Mouse (Mus musculus) monocyte, adult 5-6 weeks (primary cell): Measurements from ENCODE around the gene Doc2g. TPM values are rescaled to one million over a fixed set of nuclear protein-coding genes. Genes with fewer than 3 reads are reported as not detected.
A peak's percentile ranks its signal among the peaks of the same experiment; 100 is the strongest.
"Not testable (repeated sequence)": the region's sequence is repeated elsewhere in the genome, so short reads cannot be mapped to it uniquely, and the experiment has no call there.

Experiments used
- ATAC-seq: fragments of 153-309, 156-312 bp; replicated peaks from 2 replicates; pipeline ENCODE4 v1.8.0; 2017; ENCODE audit warnings: mild to moderate bottlenecking; ENCODE audit not compliant: low TSS enrichment, insufficient number of reproducible peaks, severe bottlenecking, poor library complexity, low FRiP score
- total RNA-seq: library from RNA; stranded (forward); fragments of 200-1000, 200-491, 200-594 nt; gene quantifications from 3 replicates; pipeline ENCODE4 v1.2.3, GENCODE M21; 2017

The Doc2g gene
- total RNA-seq, 1 experiment from 2014 or later, result not detected

- no peak for ATAC-seq
Measured at GRCm38 (mm10) chr19:4042124-4042523, 39.0 kb downstream of the Doc2g start.

GRCm38 (mm10) chr19:4044109-4044508 lies 41.0 kb downstream of the Doc2g start:
- not testable (repeated sequence) for ATAC-seq

GRCm38 (mm10) chr19:4045966-4046865 lies 43.1 kb downstream of the Doc2g start, which contains the start of gene Gstp2:
Gene Gstp2, minus strand, starts transcription at chr19:4046023.
- peak; percentile 36; the same call in 1 of the 2 replicates for ATAC-seq

GRCm38 (mm10) chr19:4046866-4047254 lies 43.7 kb downstream of the Doc2g start:
- no peak for ATAC-seq

GRCm38 (mm10) chr19:4047859-4048258 lies 44.7 kb downstream of the Doc2g start:
- ATAC-seq, result peak; percentile 72

- not testable (repeated sequence) for ATAC-seq
Measured at GRCm38 (mm10) chr19:4049069-4049468, 46.0 kb downstream of the Doc2g start.

GRCm38 (mm10) chr19:4051016-4051415 lies 47.9 kb downstream of the Doc2g start:
- no peak for ATAC-seq

- ATAC-seq, result no peak
Measured at GRCm38 (mm10) chr19:4051741-4052515, 48.8 kb downstream of the Doc2g start.

- no peak for ATAC-seq
Measured at GRCm38 (mm10) chr19:4052516-4053030, 49.5 kb downstream of the Doc2g start.

- no peak for ATAC-seq
Measured at GRCm38 (mm10) chr19:4054613-4055012, 51.5 kb downstream of the Doc2g start.

GRCm38 (mm10) chr19:4055216-4055946 lies 52.3 kb downstream of the Doc2g start:
- ATAC-seq, result no peak

- no peak for ATAC-seq
Measured at GRCm38 (mm10) chr19:4055947-4056693, 53.0 kb downstream of the Doc2g start.

Other genes with a start within 250 kb of the Doc2g start
- gene Kmt5b, start 235.9 kb upstream of the Doc2g start, total RNA-seq, result 103 to 126 TPM (median 109 TPM) in 3 replicates
- gene Chka, start 151.5 kb upstream of the Doc2g start, total RNA-seq, result 34.8 to 59.4 TPM (median 42.0 TPM) in 3 replicates
- 181 to 259 TPM (median 252 TPM) in 3 replicates for gene Tcirg1, start 96.2 kb upstream of the Doc2g start, total RNA-seq
- gene Ndufs8, start 90.5 kb upstream of the Doc2g start, total RNA-seq, result 27.2 to 46.8 TPM (median 33.1 TPM) in 3 replicates
- 54.5 to 74.4 TPM (median 57.2 TPM) in 3 replicates for gene Aldh3b1, start 73.5 kb upstream of the Doc2g start, total RNA-seq
- gene Unc93b1, start 68.1 kb upstream of the Doc2g start, total RNA-seq, result 243 to 349 TPM (median 322 TPM) in 3 replicates
- not detected in 3 replicates for gene Aldh3b3, start 44.7 kb upstream of the Doc2g start, total RNA-seq
- not detected in 3 replicates for gene Aldh3b2, start 31.0 kb upstream of the Doc2g start, total RNA-seq
- gene Acy3, start 16.7 kb upstream of the Doc2g start, total RNA-seq, result not detected in 3 replicates
- not detected in 3 replicates for gene Tbx10, start 10.6 kb upstream of the Doc2g start, total RNA-seq
- gene Nudt8, start 2.7 kb upstream of the Doc2g start, total RNA-seq, result 2.3 to 11.1 TPM (median 2.3 TPM) in 3 replicates
- gene Gm49405, start 2.7 kb upstream of the Doc2g start, total RNA-seq, result 0.57 to 1.7 TPM (median 1.2 TPM) in 3 replicates
- 74.5 to 108 TPM (median 103 TPM) in 3 replicates for gene Ndufv1, start 9.5 kb downstream of the Doc2g start, total RNA-seq
- gene Gstp1, start 34.7 kb downstream of the Doc2g start, total RNA-seq, result 101 to 129 TPM (median 104 TPM) in 3 replicates
- not detected in 3 replicates for gene Gstp2, start 42.7 kb downstream of the Doc2g start, total RNA-seq
- 2.8 to 10.8 TPM (median 5.8 TPM) in 3 replicates for gene Gstp3, start 56.3 kb downstream of the Doc2g start, total RNA-seq
- not detected in 3 replicates for gene Cabp2, start 78.3 kb downstream of the Doc2g start, total RNA-seq
- gene Cdk2ap2, start 93.9 kb downstream of the Doc2g start, total RNA-seq, result 77.3 to 120 TPM (median 92.6 TPM) in 3 replicates
- gene Pitpnm1, start 96.7 kb downstream of the Doc2g start, total RNA-seq, result 127 to 142 TPM (median 137 TPM) in 3 replicates
- gene Aip, start 122.5 kb downstream of the Doc2g start, total RNA-seq, result 94.2 to 132 TPM (median 124 TPM) in 3 replicates
- 0.29 to 0.43 TPM in 2 of 3 replicates, not detected in the other for gene Gpr152, start 136.5 kb downstream of the Doc2g start, total RNA-seq
- not detected in 3 replicates for gene Cabp4, start 140.7 kb downstream of the Doc2g start, total RNA-seq
- 209 to 226 TPM (median 217 TPM) in 3 replicates for gene Coro1b, start 145.3 kb downstream of the Doc2g start, total RNA-seq
- 133 to 326 TPM (median 178 TPM) in 3 replicates for gene Ptprcap, start 150.3 kb downstream of the Doc2g start, total RNA-seq
- 22.8 to 27.8 TPM (median 27.0 TPM) in 3 replicates for gene Rps6kb2, start 160.0 kb downstream of the Doc2g start, total RNA-seq
- 14.1 to 18.7 TPM (median 14.2 TPM) in 3 replicates for gene Carns1, start 172.2 kb downstream of the Doc2g start, total RNA-seq
- 71.5 to 178 TPM (median 83.5 TPM) in 3 replicates for gene Tbc1d10c, start 188.0 kb downstream of the Doc2g start, total RNA-seq
- gene Ppp1ca, start 188.8 kb downstream of the Doc2g start, total RNA-seq, result 479 to 544 TPM (median 541 TPM) in 3 replicates
- gene Rad9a, start 198.3 kb downstream of the Doc2g start, total RNA-seq, result 19.1 to 26.3 TPM (median 20.7 TPM) in 3 replicates
- gene Clcf1, start 210.9 kb downstream of the Doc2g start, total RNA-seq, result 10.2 to 28.8 TPM (median 19.7 TPM) in 3 replicates
- not detected in 3 replicates for gene AC109138.7, start 211.0 kb downstream of the Doc2g start, total RNA-seq
- gene Pold4, start 228.6 kb downstream of the Doc2g start, total RNA-seq, result 94.0 to 149 TPM (median 107 TPM) in 3 replicates